Mouse (Mus musculus): ENCODE measurements at regions not wholly inside any gene's neighbourhood (a gene's known extent, or its start where the extent isn't known, plus 50 kb on each side); places are given as distances from the start of the nearest gene placed in this dataset.

- WGBS: 93% methylated on average over 12 of the region's 12 CpGs
- no peak for ATAC-seq (replicated peaks; ENCODE audit: low FRiP score, low read depth)
- Histone ChIP-seq H3K4me1 (replicated peaks; ENCODE audit: insufficient read depth, low read length) (no peaks in the 10 kb centered on the region), H3K9ac (ENCODE audit: low read depth, low read length) (no peak overlapping the region), H3K27ac (no peak overlapping the region), H3K9me3 (replicated peaks; ENCODE audit: low read length) (no peaks in the 10 kb centered on the region), H3K36me3 (ENCODE audit: insufficient read depth, low read length) (no peaks in the 10 kb centered on the region), H3K27me3 (ENCODE audit: insufficient read depth, low read length) (no peaks in the 10 kb centered on the region), H3K4me2 (ENCODE audit: low read length) (no peak overlapping the region), H3K4me3 (replicated peaks; ENCODE audit: low read depth, low read length) (no peak overlapping the region)
- DNase-seq (ENCODE audit: low spot score): no peak
- no peak for TF ChIP-seq CTCF (IDR thresholded peaks at IDR 0.05; ENCODE audit: low read depth)
Measured at GRCm38 (mm10) chr5:97641646-97642045, 184.8 kb upstream of the Gk2 start.

GRCm38 (mm10) chr5:97636357-97636756 lies 179.5 kb upstream of the Gk2 start:
- no peak overlapping the region for H3K4me3 ChIP-seq (replicated peaks; ENCODE audit: low read depth, low read length)
- no peak overlapping the region for H3K9ac ChIP-seq (ENCODE audit: low read depth, low read length)
- DNase-seq (ENCODE audit: low spot score): no peak
- H3K27ac ChIP-seq: no peak overlapping the region
- TF ChIP-seq CTCF (IDR thresholded peaks at IDR 0.05; ENCODE audit: low read depth): no peak
- H3K4me1 ChIP-seq (replicated peaks; ENCODE audit: insufficient read depth, low read length): no peaks in the 10 kb centered on the region
- H3K36me3 ChIP-seq (ENCODE audit: insufficient read depth, low read length): no peaks in the 10 kb centered on the region
- ATAC-seq (replicated peaks; ENCODE audit: low FRiP score, low read depth): no peak
- H3K27me3 ChIP-seq (ENCODE audit: insufficient read depth, low read length): no peaks in the 10 kb centered on the region
- H3K9me3 ChIP-seq (replicated peaks; ENCODE audit: low read length): no peaks in the 10 kb centered on the region
- WGBS: 71% methylated on average over 7 of the region's 7 CpGs
- H3K4me2 ChIP-seq (ENCODE audit: low read length): no peak overlapping the region

GRCm38 (mm10) chr5:97633766-97634165 lies 176.9 kb upstream of the Gk2 start:
- H3K4me3 ChIP-seq (replicated peaks; ENCODE audit: low read depth, low read length): no peak overlapping the region
- no peak overlapping the region for H3K27ac ChIP-seq
- no peaks in the 10 kb centered on the region for H3K27me3 ChIP-seq (ENCODE audit: insufficient read depth, low read length)
- H3K9me3 ChIP-seq (replicated peaks; ENCODE audit: low read length): no peaks in the 10 kb centered on the region
- no peak for ATAC-seq (replicated peaks; ENCODE audit: low FRiP score, low read depth)
- no peak for DNase-seq (ENCODE audit: low spot score)
- WGBS: 76% methylated on average over 6 of the region's 6 CpGs
- no peak for TF ChIP-seq CTCF (IDR thresholded peaks at IDR 0.05; ENCODE audit: low read depth)
- H3K9ac ChIP-seq (ENCODE audit: low read depth, low read length): no peak overlapping the region
- no peak overlapping the region for H3K4me2 ChIP-seq (ENCODE audit: low read length)
- H3K36me3 ChIP-seq (ENCODE audit: insufficient read depth, low read length): no peaks in the 10 kb centered on the region
- no peaks in the 10 kb centered on the region for H3K4me1 ChIP-seq (replicated peaks; ENCODE audit: insufficient read depth, low read length)

- no peak for TF ChIP-seq CTCF (IDR thresholded peaks at IDR 0.05; ENCODE audit: low read depth)
- H3K9me3 ChIP-seq (replicated peaks; ENCODE audit: low read length): no peaks in the 10 kb centered on the region
- H3K36me3 ChIP-seq (ENCODE audit: insufficient read depth, low read length): no peaks in the 10 kb centered on the region
- no peaks in the 10 kb centered on the region for H3K4me1 ChIP-seq (replicated peaks; ENCODE audit: insufficient read depth, low read length)
- H3K4me3 ChIP-seq (replicated peaks; ENCODE audit: low read depth, low read length): no peak overlapping the region
- H3K27ac ChIP-seq: no peak overlapping the region
- WGBS: 79% methylated on average over 7 of the region's 7 CpGs
- no peak for ATAC-seq (replicated peaks; ENCODE audit: low FRiP score, low read depth)
- no peaks in the 10 kb centered on the region for H3K27me3 ChIP-seq (ENCODE audit: insufficient read depth, low read length)
- no peak for DNase-seq (ENCODE audit: low spot score)
- H3K4me2 ChIP-seq (ENCODE audit: low read length): no peak overlapping the region
- no peak overlapping the region for H3K9ac ChIP-seq (ENCODE audit: low read depth, low read length)
Measured at GRCm38 (mm10) chr5:97632791-97633190, 176.0 kb upstream of the Gk2 start.

GRCm38 (mm10) chr5:97625200-97625599 lies 168.4 kb upstream of the Gk2 start:
- H3K27ac ChIP-seq: no peak overlapping the region
- no peak overlapping the region for H3K4me2 ChIP-seq (ENCODE audit: low read length)
- no peak for TF ChIP-seq CTCF (IDR thresholded peaks at IDR 0.05; ENCODE audit: low read depth)
- H3K27me3 ChIP-seq (ENCODE audit: insufficient read depth, low read length): no peaks in the 10 kb centered on the region
- H3K9ac ChIP-seq (ENCODE audit: low read depth, low read length): no peak overlapping the region
- no peaks in the 10 kb centered on the region for H3K4me1 ChIP-seq (replicated peaks; ENCODE audit: insufficient read depth, low read length)
- no peaks in the 10 kb centered on the region for H3K36me3 ChIP-seq (ENCODE audit: insufficient read depth, low read length)
- no peak overlapping the region for H3K4me3 ChIP-seq (replicated peaks; ENCODE audit: low read depth, low read length)
- DNase-seq (ENCODE audit: low spot score): no peak
- no peaks in the 10 kb centered on the region for H3K9me3 ChIP-seq (replicated peaks; ENCODE audit: low read length)
- no peak for ATAC-seq (replicated peaks; ENCODE audit: low FRiP score, low read depth)
- 86% methylated on average over 3 of the region's 3 CpGs for WGBS

- Histone ChIP-seq H3K9ac (ENCODE audit: low read depth, low read length) (no peak overlapping the region), H3K4me1 (replicated peaks; ENCODE audit: insufficient read depth, low read length) (no peaks in the 10 kb centered on the region), H3K27me3 (ENCODE audit: insufficient read depth, low read length) (no peaks in the 10 kb centered on the region), H3K4me3 (replicated peaks; ENCODE audit: low read depth, low read length) (no peak overlapping the region), H3K4me2 (ENCODE audit: low read length) (no peak overlapping the region), H3K27ac (no peak overlapping the region), H3K9me3 (replicated peaks; ENCODE audit: low read length) (no peaks in the 10 kb centered on the region), H3K36me3 (ENCODE audit: insufficient read depth, low read length) (no peaks in the 10 kb centered on the region)
- TF ChIP-seq CTCF (IDR thresholded peaks at IDR 0.05; ENCODE audit: low read depth): no peak
- ATAC-seq (replicated peaks; ENCODE audit: low FRiP score, low read depth) (no peak), DNase-seq (ENCODE audit: low spot score) (no peak)
- 88% methylated on average over 2 of the region's 2 CpGs for WGBS
Measured at GRCm38 (mm10) chr5:97619890-97620289, 163.1 kb upstream of the Gk2 start.

- DNase-seq (ENCODE audit: low spot score) (no peak), ATAC-seq (replicated peaks; ENCODE audit: low FRiP score, low read depth) (no peak)
- Histone ChIP-seq H3K36me3 (ENCODE audit: insufficient read depth, low read length) (no peaks in the 10 kb centered on the region), H3K27ac (no peak overlapping the region), H3K4me2 (ENCODE audit: low read length) (no peak overlapping the region), H3K9me3 (replicated peaks; ENCODE audit: low read length) (no peaks in the 10 kb centered on the region), H3K27me3 (ENCODE audit: insufficient read depth, low read length) (no peaks in the 10 kb centered on the region), H3K9ac (ENCODE audit: low read depth, low read length) (no peak overlapping the region), H3K4me3 (replicated peaks; ENCODE audit: low read depth, low read length) (no peak overlapping the region), H3K4me1 (replicated peaks; ENCODE audit: insufficient read depth, low read length) (no peaks in the 10 kb centered on the region)
- TF ChIP-seq CTCF (IDR thresholded peaks at IDR 0.05; ENCODE audit: low read depth): no peak
- WGBS: 87% methylated on average over 4 of the region's 4 CpGs
Measured at GRCm38 (mm10) chr5:97618411-97618810, 161.6 kb upstream of the Gk2 start.

Measured in kidney, postnatal 0 days (tissue).